Mouse (Mus musculus) ES-E14 (cell line): ENCODE data around the gene Ptprs. TPM values are rescaled to one million over a fixed set of nuclear protein-coding genes. Genes with fewer than 3 reads are reported as not detected.

ENCODE experiments used
- DNase-seq: peaks from one replicate; pipeline ENCODE4 v3.0.0-alpha.2; 2013; ENCODE audit warnings: low read depth, low spot score
- H3K27ac ChIP-seq: 2 replicates; pipeline ENCODE4 v1.5.1; 2012; ENCODE audit warnings: low read depth, mild to moderate bottlenecking, low read length, moderate library complexity, mixed read lengths; ENCODE audit not compliant: poor library complexity, insufficient read depth, severe bottlenecking
- H3K36me3 ChIP-seq: 2 replicates; pipeline ENCODE4 v1.6.1; 2012; ENCODE audit warnings: mild to moderate bottlenecking, low read length, moderate library complexity, mixed read lengths; ENCODE audit not compliant: control insufficient read depth, poor library complexity, insufficient read depth, severe bottlenecking
- H3K4me1 ChIP-seq, 2 experiments: fragments of 150-350 bp in 1 of 2; sonication (generic) in 1 of 2; 2 replicates each; pipeline ENCODE4 v1.6.1; 2012; ENCODE audit warnings: low read length in 2 of 2, mild to moderate bottlenecking in 1 of 2, mixed read lengths in 1 of 2; ENCODE audit not compliant: control insufficient read depth in 2 of 2, insufficient read depth in 2 of 2, poor library complexity in 1 of 2
- H3K4me3 ChIP-seq, 2 experiments: fragments of 150-350 bp in 1 of 2; sonication (generic) in 1 of 2; 2 replicates each; pipeline ENCODE4 v1.5.1; 2012; ENCODE audit warnings: low read length in 2 of 2, low read depth in 1 of 2, mild to moderate bottlenecking in 1 of 2, mixed read lengths in 1 of 2; ENCODE audit not compliant: insufficient read depth in 1 of 2, poor library complexity in 1 of 2, severe bottlenecking in 1 of 2
- H3K9ac ChIP-seq: 2 replicates; pipeline ENCODE4 v1.6.1; 2012; ENCODE audit warnings: low read depth, mild to moderate bottlenecking, low read length, mixed read lengths; ENCODE audit not compliant: poor library complexity, insufficient read depth, severe bottlenecking
- H3K9me3 ChIP-seq: fragments of 150-350 bp; sonication (generic); 2 replicates; pipeline ENCODE4 v1.6.1; 2012; ENCODE audit warnings: low read depth, mild to moderate bottlenecking, low read length; ENCODE audit not compliant: control insufficient read depth, insufficient read depth
- CHD2 ChIP-seq: IDR thresholded peaks from 2 replicates; pipeline ENCODE4 v1.6.1; 2014; ENCODE audit warnings: mild to moderate bottlenecking, low read depth, low read length, inconsistent platforms
- HCFC1 ChIP-seq: IDR thresholded peaks from 2 replicates; pipeline ENCODE4 v1.6.1; 2012; ENCODE audit warnings: low read length, inconsistent platforms, borderline replicate concordance; ENCODE audit not compliant: insufficient read depth
- MAFK ChIP-seq: IDR thresholded peaks from 2 replicates; pipeline ENCODE4 v1.6.1; 2014; ENCODE audit warnings: mild to moderate bottlenecking, low read depth, low read length, inconsistent platforms; ENCODE audit not compliant: insufficient read depth
- ZC3H11A ChIP-seq: IDR thresholded peaks from 2 replicates; pipeline ENCODE4 v1.6.1; 2012; ENCODE audit warnings: low read depth, mild to moderate bottlenecking, inconsistent platforms, low read length, borderline replicate concordance
- ZNF384 ChIP-seq: IDR thresholded peaks from 2 replicates; pipeline ENCODE4 v1.6.1; 2012; ENCODE audit warnings: low read depth, low read length, inconsistent platforms
- in situ Hi-C, 2 experiments: fragments of 600-800 bp; cut with MboI; formaldehyde crosslinking; loops; one replicate each; pipeline ENCODE4 v1.15.1; 2025; ENCODE audit warnings: low sequenced_read_pairs in 2 of 2, inconsistent platforms in 1 of 2; ENCODE audit not compliant: unreplicated experiment in 2 of 2
- total RNA-seq: library from RNA; depleted of rRNA; stranded (reverse); fragments of 300-350 nt; gene quantifications from 2 replicates; pipeline ENCODE4 v1.2.3, GENCODE M21; 2012; rRNA removed

The Ptprs gene
- total RNA-seq, 1 experiment = 128 TPM

GRCm38 (mm10) chr17:56371029-56371660 lies 105.1 kb downstream of the Ptprs start:
- H3K9me3 ChIP-seq = no peaks in the 10 kb centered on the region
- H3K9ac ChIP-seq = no peak overlapping the region
- no peak overlapping the region for H3K27ac ChIP-seq
- peaks cover 20% of the 10 kb centered on the region; the same call in 1 of the 2 replicates for H3K36me3 ChIP-seq
- H3K4me1 ChIP-seq = no peaks in the 10 kb centered on the region
- no peak for DNase-seq
- in situ Hi-C loops = no loop called here
- H3K4me3 ChIP-seq = no peak overlapping the region
- TF ChIP-seq ZC3H11A (no peak), ZNF384 (no peak), MAFK (no peak), CHD2 (no peak), HCFC1 (no peak)

DNA sequence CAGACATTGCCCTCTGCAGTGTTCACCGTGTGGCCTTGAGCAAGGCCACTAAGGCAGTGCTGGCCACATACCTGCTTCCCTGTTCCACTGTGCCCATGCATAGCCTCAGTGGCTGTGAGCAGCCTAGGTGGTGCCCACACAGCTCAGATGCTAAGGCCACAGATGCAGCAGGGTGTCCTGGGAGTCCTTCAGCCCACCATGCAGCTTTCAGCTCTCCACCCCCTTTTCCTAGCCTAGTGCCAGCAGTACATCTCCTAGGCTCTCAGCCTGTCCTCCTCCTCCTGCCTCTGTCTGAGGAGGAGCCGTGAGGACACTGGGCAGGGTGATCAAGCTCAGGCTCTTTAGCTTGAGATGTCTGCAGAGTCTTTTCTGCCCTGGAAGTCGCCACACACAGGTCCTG lies 106.2 kb downstream of the Ptprs start:
- Histone ChIP-seq H3K36me3 (peaks cover 19% of the 10 kb centered on the region; the same call in 1 of the 2 replicates), H3K4me3 (no peak overlapping the region), H3K27ac (no peak overlapping the region), H3K9me3 (no peaks in the 10 kb centered on the region), H3K9ac (no peak overlapping the region), H3K4me1 (no peaks in the 10 kb centered on the region)
- TF ChIP-seq ZC3H11A = no peak
- no peak for TF ChIP-seq CHD2
- no peak for TF ChIP-seq ZNF384
- no peak for TF ChIP-seq MAFK
- TF ChIP-seq HCFC1 = no peak
- in situ Hi-C loops = no loop called here
- DNase-seq = no peak

GRCm38 (mm10) chr17:56368291-56368790 lies 107.9 kb downstream of the Ptprs start:
- no peak for DNase-seq
- Histone ChIP-seq H3K9me3 (no peaks in the 10 kb centered on the region), H3K4me3 (no peak overlapping the region), H3K9ac (no peak overlapping the region), H3K27ac (no peak overlapping the region), H3K36me3 (peaks cover 15% of the 10 kb centered on the region; the same call in 1 of the 2 replicates), H3K4me1 (no peaks in the 10 kb centered on the region)
- TF ChIP-seq CHD2 (no peak), HCFC1 (no peak), MAFK (no peak), ZNF384 (no peak), ZC3H11A (no peak)
- in situ Hi-C loops = no loop called here

DNA sequence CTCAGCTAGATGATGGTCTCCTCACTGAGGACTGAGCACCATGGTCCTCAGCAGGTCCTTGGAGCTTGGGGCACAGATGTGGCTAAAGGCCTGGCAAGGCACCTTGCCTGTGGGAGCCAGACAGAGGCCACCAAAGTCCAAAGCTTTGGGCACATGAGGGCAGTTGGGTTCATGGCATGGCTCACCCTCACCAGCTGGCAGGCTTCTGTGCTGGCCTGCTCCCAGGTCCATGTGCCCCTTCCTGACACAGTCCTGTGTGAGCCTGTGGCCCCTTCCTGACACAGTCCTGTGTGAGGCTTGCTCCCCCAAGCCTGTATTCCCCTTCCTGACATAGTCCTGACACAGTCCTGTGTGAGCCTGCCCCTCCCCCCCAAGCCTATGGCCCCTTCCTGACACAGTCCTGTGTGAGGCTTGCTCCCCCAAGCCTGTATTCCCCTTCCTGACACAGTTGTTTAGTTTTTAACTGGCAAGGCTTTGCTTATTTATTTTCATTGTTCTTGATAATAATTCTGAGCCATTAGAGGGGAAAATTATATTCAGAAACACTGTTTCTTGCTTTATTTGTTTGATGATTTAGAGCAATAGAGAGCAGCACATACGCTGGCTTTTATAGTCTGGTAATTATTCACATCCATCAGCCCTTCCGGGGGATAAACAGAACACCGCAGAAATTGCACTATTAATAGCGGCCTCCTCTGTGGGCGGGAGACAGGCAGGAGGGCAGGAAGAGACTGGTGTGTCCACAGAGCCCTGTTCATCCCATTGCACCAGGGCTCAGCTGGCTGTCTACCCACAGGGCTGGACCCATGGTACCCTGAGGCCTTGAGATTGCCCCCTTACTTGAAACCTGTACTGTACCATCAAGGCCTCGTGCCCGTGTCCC lies 110.3 kb downstream of the Ptprs start:
- Histone ChIP-seq H3K9ac (no peak overlapping the region), H3K4me3 (no peak overlapping the region), H3K9me3 (no peaks in the 10 kb centered on the region), H3K36me3 (peaks cover 11% of the 10 kb centered on the region; the same call in 1 of the 2 replicates), H3K27ac (no peak overlapping the region), H3K4me1 (no peaks in the 10 kb centered on the region)
- no peak for DNase-seq
- in situ Hi-C loops = no loop called here
- TF ChIP-seq ZC3H11A (no peak), HCFC1 (no peak), MAFK (no peak), ZNF384 (no peak), CHD2 (no peak)

Other genes with a start within 250 kb of the Ptprs start
- gene Fem1a, start 219.7 kb downstream of the Ptprs start, total RNA-seq = 18.8 and 18.9 TPM in 2 replicates
- 2.4 and 2.8 TPM in 2 replicates for gene Ticam1, start 199.7 kb downstream of the Ptprs start, total RNA-seq
- 40.5 and 53.9 TPM in 2 replicates for gene Plin3, start 183.6 kb downstream of the Ptprs start, total RNA-seq
- 0.21 TPM in 1 of 2 replicates, not detected in the other for gene Arrdc5, start 176.2 kb downstream of the Ptprs start, total RNA-seq
- gene Uhrf1, start 173.2 kb downstream of the Ptprs start, total RNA-seq = 238 and 265 TPM in 2 replicates
- gene Kdm4b, start 150.4 kb downstream of the Ptprs start, total RNA-seq = 21.1 and 43.7 TPM in 2 replicates
- gene Znrf4, start 35.9 kb upstream of the Ptprs start, total RNA-seq = not detected in 2 replicates
- gene Gm20219, start 77.9 kb upstream of the Ptprs start, total RNA-seq = 1.5 and 2.6 TPM in 2 replicates
- gene Safb2, start 108.1 kb upstream of the Ptprs start, total RNA-seq = 113 and 172 TPM in 2 replicates
- 116 and 127 TPM in 2 replicates for gene Safb, start 108.3 kb upstream of the Ptprs start, total RNA-seq
- 236 and 294 TPM in 2 replicates for gene 2410015M20Rik, start 133.3 kb upstream of the Ptprs start, total RNA-seq
- gene Rpl36, start 136.9 kb upstream of the Ptprs start, total RNA-seq = 3,972 and 4,168 TPM in 2 replicates
- gene Lonp1, start 150.4 kb upstream of the Ptprs start, total RNA-seq = 169 and 222 TPM in 2 replicates
- 1.2 and 1.3 TPM in 2 replicates for gene Catsperd, start 151.7 kb upstream of the Ptprs start, total RNA-seq
- gene Ranbp3, start 196.8 kb upstream of the Ptprs start, total RNA-seq = 133 and 146 TPM in 2 replicates
- 484 and 561 TPM in 2 replicates for gene Ndufa11, start 241.3 kb upstream of the Ptprs start, total RNA-seq
- gene Vmac, start 241.5 kb upstream of the Ptprs start, total RNA-seq = 7.7 and 8.4 TPM in 2 replicates